Mouse (Mus musculus) brown adipose tissue, adult 24 weeks (tissue): ENCODE results near the gene Otx2. TPM values are rescaled to one million over a fixed set of nuclear protein-coding genes. Genes with fewer than 3 reads are reported as not detected.

Experiments
- H3K27ac ChIP-seq: fragments of 200-500 bp; replicated peaks from 2 replicates; pipeline ENCODE4 v1.5.1; 2012; ENCODE audit warnings: low read depth, mild to moderate bottlenecking, low read length
- H3K4me1 ChIP-seq: fragments of 200-500 bp; 2 replicates; pipeline ENCODE4 v1.6.1; 2012; ENCODE audit warnings: low read length, mixed read lengths; ENCODE audit not compliant: control insufficient read depth, insufficient read depth, insufficient read length
- H3K4me3 ChIP-seq: fragments of 200-500 bp; 2 replicates; pipeline ENCODE4 v1.5.1; 2012; ENCODE audit warnings: low read depth, mild to moderate bottlenecking, low read length, moderate library complexity; ENCODE audit not compliant: insufficient read depth
- polyA plus RNA-seq: library from polyadenylated mRNA; stranded (reverse); fragments of >200 nt; gene quantifications from 2 replicates; pipeline ENCODE4 v1.2.4, GENCODE M21; 2012; ENCODE audit not compliant: missing spikeins, insufficient read depth, insufficient read length

Gene Otx2
- polyA plus RNA-seq, result not detected in 2 replicates

GRCm38 (mm10) chr14:48673541-48673940, at the start of gene Otx2:
Gene Otx2 (minus strand): TSS chr14:48673819.
- Histone ChIP-seq H3K27ac (no peak within 1 kb of the TSS), H3K4me1 (no peaks in the 10 kb centered on the region), H3K4me3 (no peak within 1 kb of the TSS)

DNA sequence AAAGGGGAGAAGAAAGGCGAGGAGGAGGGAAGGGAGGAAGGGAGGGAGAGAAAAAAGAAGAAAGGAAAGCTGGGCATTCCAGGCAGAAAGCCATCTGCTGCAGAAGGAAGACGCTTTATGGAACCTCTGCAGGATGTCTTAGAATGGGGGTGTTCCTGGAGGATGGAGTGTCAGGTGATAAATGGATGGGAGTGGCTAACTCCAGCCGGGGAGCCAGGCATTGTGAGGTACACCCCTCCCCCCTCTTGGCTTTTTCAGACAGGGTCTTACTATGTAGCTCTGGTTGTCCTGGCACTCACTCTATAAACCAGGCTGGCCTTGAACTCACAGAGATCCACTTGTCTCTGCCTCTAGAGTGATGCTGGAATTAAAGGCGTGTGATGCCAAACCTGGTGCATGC, 49.1 kb upstream of the Otx2 start:
- H3K4me3 ChIP-seq, result no peak overlapping the region
- H3K4me1 ChIP-seq, result no peaks in the 10 kb centered on the region
- H3K27ac ChIP-seq, result no peak overlapping the region

DNA sequence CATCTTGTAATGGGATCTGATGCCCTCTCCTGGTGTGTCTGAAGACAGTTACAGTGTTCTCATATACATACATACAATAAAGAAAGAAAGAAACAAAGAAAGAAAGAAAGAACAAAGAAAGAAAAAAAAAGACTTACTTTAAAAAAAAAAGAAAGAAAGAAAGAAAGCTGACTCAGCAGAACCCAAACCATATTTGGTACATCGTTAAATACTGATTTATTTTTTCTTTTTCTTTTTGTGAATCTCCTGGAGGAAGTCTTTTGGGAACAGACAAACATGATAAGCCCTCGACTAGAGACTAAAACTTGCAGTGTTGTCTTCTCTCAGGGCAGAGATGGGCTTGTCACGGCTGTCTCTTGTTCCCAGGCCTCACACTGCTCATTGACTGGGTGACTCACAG, 45.7 kb upstream of the Otx2 start:
- Histone ChIP-seq H3K4me3 (no peak overlapping the region), H3K27ac (no peak overlapping the region), H3K4me1 (no peaks in the 10 kb centered on the region)

GRCm38 (mm10) chr14:48717632-48718279, 44.1 kb upstream of the Otx2 start:
- H3K27ac ChIP-seq, result no peak overlapping the region
- no peak overlapping the region for H3K4me3 ChIP-seq
- H3K4me1 ChIP-seq, result no peaks in the 10 kb centered on the region

DNA sequence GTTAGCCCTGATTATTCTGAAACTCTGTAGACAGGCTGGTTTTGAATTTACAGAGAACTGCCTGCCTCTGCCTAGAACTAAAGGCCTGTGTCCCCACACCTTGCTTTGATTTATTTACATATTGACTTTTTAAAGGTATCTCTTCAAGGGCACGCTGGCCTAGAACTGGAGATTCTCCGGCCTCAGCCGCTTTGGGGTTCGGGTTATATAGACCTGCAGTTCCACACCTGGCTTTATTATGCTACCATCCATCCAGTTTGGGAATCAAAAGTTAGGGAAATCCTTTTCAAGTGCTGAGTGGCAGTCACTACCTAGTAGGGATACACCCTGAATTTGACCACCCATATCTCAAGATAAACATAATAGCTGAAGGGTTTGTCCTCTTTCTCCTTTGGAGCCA, 42.8 kb upstream of the Otx2 start:
- Histone ChIP-seq H3K4me1 (no peaks in the 10 kb centered on the region), H3K4me3 (no peak overlapping the region), H3K27ac (no peak overlapping the region)

DNA sequence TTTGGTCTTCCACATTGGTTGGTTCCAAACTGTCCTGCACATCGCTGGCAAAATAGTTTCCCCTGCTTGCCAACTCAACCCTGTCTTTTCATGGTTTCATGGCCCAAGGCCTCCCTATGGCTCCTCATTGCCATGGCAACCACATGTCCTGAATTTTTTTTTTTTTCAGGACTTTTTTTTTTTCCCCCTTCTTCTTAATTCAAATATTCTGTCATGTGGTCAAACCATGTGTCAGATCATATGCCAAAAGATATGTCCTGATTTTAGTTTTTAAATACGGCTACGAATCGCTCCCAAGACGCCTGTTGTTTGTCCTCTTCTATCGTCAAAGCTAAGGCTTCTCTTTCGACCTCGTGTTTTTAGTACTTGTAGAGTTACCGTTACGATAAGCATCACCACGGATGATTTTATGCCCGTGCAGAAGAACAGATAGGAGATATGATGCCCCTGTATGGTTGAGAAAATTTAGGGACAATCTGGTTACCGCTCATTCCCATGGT, 37.3 kb upstream of the Otx2 start:
- H3K27ac ChIP-seq, result no peak overlapping the region
- no peaks in the 10 kb centered on the region for H3K4me1 ChIP-seq
- H3K4me3 ChIP-seq, result no peak overlapping the region

GRCm38 (mm10) chr14:48710062-48710870, 36.6 kb upstream of the Otx2 start:
- H3K4me3 ChIP-seq, result no peak overlapping the region
- H3K27ac ChIP-seq, result no peak overlapping the region
- H3K4me1 ChIP-seq, result no peaks in the 10 kb centered on the region

GRCm38 (mm10) chr14:48709371-48710061, 35.9 kb upstream of the Otx2 start:
- Histone ChIP-seq H3K4me3 (no peak overlapping the region), H3K27ac (no peak overlapping the region), H3K4me1 (no peaks in the 10 kb centered on the region)

DNA sequence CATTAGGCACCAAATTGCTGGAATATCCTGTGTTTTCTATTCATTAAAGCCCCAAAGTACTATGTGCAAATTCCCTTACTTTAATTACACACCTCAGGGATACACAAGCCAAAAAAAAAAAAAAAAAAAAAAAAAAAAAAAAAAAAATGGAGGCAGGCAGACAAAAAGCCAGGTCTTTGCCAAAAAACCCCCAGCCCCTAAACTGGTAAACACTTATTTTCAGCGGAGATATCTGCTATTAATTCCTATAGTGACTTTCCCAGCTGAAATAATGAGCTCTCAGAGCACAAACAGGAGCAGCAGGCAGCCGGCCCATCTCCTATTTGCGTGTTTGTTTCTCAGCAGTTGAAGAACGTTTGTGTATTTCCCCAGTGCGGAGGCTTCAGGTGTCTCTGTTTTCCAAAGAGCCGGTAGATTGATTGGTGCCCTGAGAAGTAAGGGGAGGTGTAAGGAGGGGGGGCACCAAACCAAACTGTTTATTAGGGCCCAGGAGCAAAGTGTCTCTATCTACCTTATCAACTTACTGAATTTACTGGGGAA, 34.3 kb upstream of the Otx2 start:
- Histone ChIP-seq H3K27ac (no peak overlapping the region), H3K4me3 (no peak overlapping the region)

GRCm38 (mm10) chr14:48707391-48707790, 33.8 kb upstream of the Otx2 start:
- H3K4me1 ChIP-seq, result no peaks in the 10 kb centered on the region

More for the DNA sequence above, 34.3 kb upstream of the Otx2 start:
- no peaks in the 10 kb centered on the region for H3K4me1 ChIP-seq

GRCm38 (mm10) chr14:48700790-48701370, 27.3 kb upstream of the Otx2 start:
- Histone ChIP-seq H3K27ac (no peak overlapping the region), H3K4me1 (no peaks in the 10 kb centered on the region), H3K4me3 (no peak overlapping the region)

More at GRCm38 (mm10) chr14:48707391-48707790, 33.8 kb upstream of the Otx2 start:
- Histone ChIP-seq H3K27ac (no peak overlapping the region), H3K4me3 (no peak overlapping the region)

GRCm38 (mm10) chr14:48679590-48679989, 6.0 kb upstream of the Otx2 start:
- Histone ChIP-seq H3K27ac (no peak overlapping the region), H3K4me3 (no peak overlapping the region), H3K4me1 (no peaks in the 10 kb centered on the region)

GRCm38 (mm10) chr14:48678674-48679073, 5.1 kb upstream of the Otx2 start:
- Histone ChIP-seq H3K27ac (no peak overlapping the region), H3K4me3 (no peak overlapping the region), H3K4me1 (no peaks in the 10 kb centered on the region)

- no peak overlapping the region for H3K4me3 ChIP-seq
- H3K27ac ChIP-seq, result no peak overlapping the region
- no peaks in the 10 kb centered on the region for H3K4me1 ChIP-seq
Measured at GRCm38 (mm10) chr14:48674036-48674831, 615 bp upstream of the Otx2 start.
